Mouse (Mus musculus): Measurements from ENCODE around the gene Sbk1. TPM values are rescaled to one million over a fixed set of nuclear protein-coding genes. Genes with fewer than 3 reads are reported as not detected.
A peak's percentile ranks its signal among the peaks of the same experiment; 100 is the strongest.
"Not testable (repeated sequence)": the region's sequence is repeated elsewhere in the genome, so short reads cannot be mapped to it uniquely, and the experiment has no call there.

Sbk1 gene
- polyA plus RNA-seq, 1 experiment from 2014 or later: 180 TPM

DNA sequence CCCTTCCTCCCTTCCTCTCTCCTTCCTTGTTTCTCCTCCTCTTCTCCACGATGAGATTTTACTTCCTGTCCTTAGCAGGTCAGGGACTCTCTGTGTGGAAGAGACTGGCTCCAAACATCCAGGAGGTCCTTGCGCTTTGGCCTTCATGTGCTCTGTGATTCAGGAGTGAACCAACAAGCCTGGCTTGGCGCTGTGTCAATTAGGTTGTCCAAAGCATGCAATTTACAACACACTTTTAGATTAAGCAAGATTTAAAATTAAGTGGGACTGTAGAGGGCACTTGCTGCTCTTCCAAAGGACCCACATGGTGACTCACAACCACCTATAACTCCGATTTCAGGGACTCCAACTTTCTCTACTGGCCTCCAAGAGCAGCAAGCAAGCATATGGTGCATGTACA lies 26.4 kb downstream of the Sbk1 start:
- Histone ChIP-seq H3K27me3 (ENCODE audit: insufficient read depth, poor library complexity, severe bottlenecking) (no peaks in the 10 kb centered on the region), H3K4me1 (replicated peaks) (peaks cover under 1% of the 10 kb centered on the region; the same call in 1 of the 2 replicates), H3K27ac (no peak overlapping the region), H3K4me3 (no peak overlapping the region), H3K9me3 (no peaks in the 10 kb centered on the region), H3K36me3 (peaks cover 14% of the 10 kb centered on the region)
- no peak for DNase-seq (ENCODE audit: low spot score)
- WGBS: 76% methylated on average over 4 of the region's 4 CpGs

DNA sequence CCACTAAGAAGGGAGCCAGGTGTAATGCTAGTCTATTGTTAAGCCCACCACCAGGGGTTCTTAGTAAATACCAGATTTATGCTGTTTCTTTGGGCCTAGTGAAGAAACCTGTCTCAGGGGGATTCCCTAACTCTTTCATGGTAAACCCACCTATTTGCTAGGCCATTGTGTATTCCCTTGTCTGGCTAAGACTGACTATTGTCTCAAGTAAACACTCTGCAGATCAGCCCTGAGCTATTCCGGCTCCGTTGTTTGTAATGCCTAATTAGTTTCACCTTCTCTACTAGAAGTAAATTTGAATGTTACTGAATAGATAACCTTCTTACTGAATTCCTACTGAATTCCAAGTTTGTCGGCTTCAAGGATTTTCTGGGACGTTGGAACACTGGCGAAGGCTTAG lies 29.4 kb downstream of the Sbk1 start:
- H3K36me3 ChIP-seq; H3K27me3 ChIP-seq (ENCODE audit: insufficient read depth, poor library complexity, severe bottlenecking); H3K4me3 ChIP-seq; H3K27ac ChIP-seq; H3K9me3 ChIP-seq; H3K4me1 ChIP-seq (replicated peaks); DNase-seq (ENCODE audit: low spot score): not testable (repeated sequence)
- WGBS: 91% methylated on average over 5 of the region's 5 CpGs

DNA sequence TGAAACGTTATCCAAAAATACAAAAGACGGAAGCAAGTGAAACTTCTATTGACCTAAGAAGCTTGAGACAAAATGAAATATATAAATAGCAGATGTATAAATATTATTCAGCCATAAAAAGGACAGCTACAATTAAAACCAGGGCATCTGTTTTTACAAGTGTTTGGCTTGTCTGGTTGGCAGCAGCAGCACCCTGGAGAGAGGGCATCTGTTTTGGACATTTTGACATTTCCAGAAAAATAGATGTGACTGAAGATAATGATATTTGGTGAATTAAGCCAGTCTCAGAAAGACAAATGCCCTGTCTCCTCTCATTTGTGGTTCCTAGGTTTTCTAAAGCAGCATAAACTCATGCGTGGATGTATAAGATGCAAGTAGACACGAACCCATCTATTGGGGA lies 39.4 kb downstream of the Sbk1 start:
- 91% methylated on average over 4 of the region's 4 CpGs for WGBS
- H3K4me3 ChIP-seq: no peak overlapping the region
- no peak for DNase-seq (ENCODE audit: low spot score)
- no peaks in the 10 kb centered on the region for H3K27me3 ChIP-seq (ENCODE audit: insufficient read depth, poor library complexity, severe bottlenecking)
- no peak overlapping the region for H3K27ac ChIP-seq
- H3K4me1 ChIP-seq (replicated peaks): no peaks in the 10 kb centered on the region
- no peaks in the 10 kb centered on the region for H3K9me3 ChIP-seq
- H3K36me3 ChIP-seq: no peaks in the 10 kb centered on the region

DNA sequence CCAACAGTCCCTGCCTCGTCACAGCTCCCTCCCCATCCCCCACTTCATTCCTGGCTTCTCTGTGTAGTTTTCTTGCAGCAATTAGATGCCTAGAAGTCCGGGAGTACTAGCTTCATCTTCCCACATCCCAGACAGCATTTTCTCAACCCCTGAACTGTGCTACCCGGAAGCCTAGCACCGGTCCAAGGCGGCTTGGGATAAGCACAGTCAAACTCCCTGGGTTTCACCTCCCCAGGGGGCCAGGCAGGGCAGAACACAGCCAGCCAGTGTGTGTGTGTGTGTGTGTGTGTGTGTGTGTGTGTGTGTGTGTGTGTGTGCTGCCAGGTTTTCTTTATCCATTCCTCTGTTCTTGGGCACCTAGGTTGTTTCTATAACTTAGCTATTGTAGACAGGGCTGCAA lies 40.9 kb downstream of the Sbk1 start:
- no peaks in the 10 kb centered on the region for H3K4me1 ChIP-seq (replicated peaks)
- WGBS: 56% methylated on average over 5 of the region's 5 CpGs
- no peak for DNase-seq (ENCODE audit: low spot score)
- no peaks in the 10 kb centered on the region for H3K9me3 ChIP-seq
- H3K36me3 ChIP-seq: no peaks in the 10 kb centered on the region
- H3K27me3 ChIP-seq (ENCODE audit: insufficient read depth, poor library complexity, severe bottlenecking): no peaks in the 10 kb centered on the region
- H3K4me3 ChIP-seq: no peak overlapping the region
- H3K27ac ChIP-seq: no peak overlapping the region

DNA sequence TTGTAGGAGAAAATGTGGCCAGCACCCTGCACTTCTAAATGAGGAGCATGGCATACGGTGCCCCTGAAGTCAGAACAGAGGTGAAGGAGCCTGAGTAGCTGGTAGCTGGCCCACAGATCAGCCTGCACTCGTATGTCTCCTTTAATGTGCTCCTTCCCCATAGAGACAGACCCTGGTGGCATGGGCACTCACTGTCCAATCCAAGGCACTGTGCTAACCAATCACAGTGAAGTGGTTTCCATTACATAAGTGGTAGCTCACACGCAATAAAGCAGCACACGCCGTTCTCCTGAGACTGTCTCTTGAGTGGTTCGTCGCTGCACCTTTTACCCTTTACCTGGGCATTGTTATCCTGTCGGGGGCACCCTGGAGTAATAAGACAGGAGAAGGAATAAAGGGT lies 41.9 kb downstream of the Sbk1 start:
- Histone ChIP-seq H3K4me3 (no peak overlapping the region), H3K36me3 (no peaks in the 10 kb centered on the region), H3K9me3 (no peaks in the 10 kb centered on the region), H3K27me3 (ENCODE audit: insufficient read depth, poor library complexity, severe bottlenecking) (no peaks in the 10 kb centered on the region), H3K4me1 (replicated peaks) (no peaks in the 10 kb centered on the region), H3K27ac (no peak overlapping the region)
- no peak for DNase-seq (ENCODE audit: low spot score)
- 81% methylated on average over 8 of the region's 8 CpGs for WGBS

DNA sequence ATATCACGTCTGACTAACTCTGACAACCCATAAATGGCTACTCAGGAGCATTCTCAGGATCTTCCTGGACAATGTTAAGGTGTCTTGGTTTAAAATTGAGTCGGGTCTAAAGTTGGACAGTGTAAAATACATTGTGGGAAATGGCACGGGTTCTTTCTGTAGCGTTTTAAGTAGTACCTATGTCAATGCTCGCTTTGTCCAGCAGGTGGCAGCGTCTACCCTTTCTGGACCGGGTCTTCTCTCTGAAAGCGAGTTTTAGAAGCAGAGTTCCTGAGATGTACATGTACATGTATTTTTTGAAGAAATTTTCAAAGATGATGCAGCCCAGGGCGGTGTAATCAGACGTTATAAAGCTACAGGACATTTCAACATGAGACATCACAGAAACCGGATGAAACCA lies 51.3 kb downstream of the Sbk1 start:
- 11% methylated on average over 11 of the region's 11 CpGs for WGBS
- Histone ChIP-seq H3K4me3 (no peak overlapping the region), H3K27ac (no peak overlapping the region), H3K4me1 (replicated peaks) (peaks cover 11% of the 10 kb centered on the region), H3K27me3 (ENCODE audit: insufficient read depth, poor library complexity, severe bottlenecking) (peaks cover 8% of the 10 kb centered on the region; the same call in 1 of the 2 replicates), H3K9me3 (no peaks in the 10 kb centered on the region), H3K36me3 (no peaks in the 10 kb centered on the region)
- DNase-seq (ENCODE audit: low spot score): peak; percentile 82

DNA sequence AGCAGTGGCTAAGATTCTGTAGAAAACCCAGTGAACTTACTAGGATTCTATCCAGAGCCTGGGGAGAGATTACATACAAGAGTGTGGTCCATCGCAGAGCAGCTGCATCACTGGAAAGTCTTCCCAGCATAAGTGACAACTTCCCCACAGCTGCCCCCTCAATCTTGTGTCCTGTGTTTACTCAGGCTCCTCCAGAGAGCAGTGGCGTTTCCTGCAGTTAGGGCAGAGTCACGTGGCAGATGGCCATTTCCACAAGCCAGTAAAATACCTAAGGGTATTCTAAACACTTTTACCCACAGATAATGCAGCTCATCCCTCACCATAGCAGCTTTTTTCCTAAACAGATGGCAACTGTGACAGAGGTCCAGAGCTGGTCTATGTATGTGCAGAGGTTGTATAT lies 52.4 kb downstream of the Sbk1 start:
- Histone ChIP-seq H3K4me3 (no peak overlapping the region), H3K27me3 (ENCODE audit: insufficient read depth, poor library complexity, severe bottlenecking) (peaks cover 8% of the 10 kb centered on the region; the same call in 1 of the 2 replicates), H3K9me3 (no peaks in the 10 kb centered on the region), H3K36me3 (no peaks in the 10 kb centered on the region), H3K27ac (no peak overlapping the region), H3K4me1 (replicated peaks) (peaks cover 11% of the 10 kb centered on the region)
- 51% methylated on average over 3 of the region's 3 CpGs for WGBS
- no peak for DNase-seq (ENCODE audit: low spot score)

DNA sequence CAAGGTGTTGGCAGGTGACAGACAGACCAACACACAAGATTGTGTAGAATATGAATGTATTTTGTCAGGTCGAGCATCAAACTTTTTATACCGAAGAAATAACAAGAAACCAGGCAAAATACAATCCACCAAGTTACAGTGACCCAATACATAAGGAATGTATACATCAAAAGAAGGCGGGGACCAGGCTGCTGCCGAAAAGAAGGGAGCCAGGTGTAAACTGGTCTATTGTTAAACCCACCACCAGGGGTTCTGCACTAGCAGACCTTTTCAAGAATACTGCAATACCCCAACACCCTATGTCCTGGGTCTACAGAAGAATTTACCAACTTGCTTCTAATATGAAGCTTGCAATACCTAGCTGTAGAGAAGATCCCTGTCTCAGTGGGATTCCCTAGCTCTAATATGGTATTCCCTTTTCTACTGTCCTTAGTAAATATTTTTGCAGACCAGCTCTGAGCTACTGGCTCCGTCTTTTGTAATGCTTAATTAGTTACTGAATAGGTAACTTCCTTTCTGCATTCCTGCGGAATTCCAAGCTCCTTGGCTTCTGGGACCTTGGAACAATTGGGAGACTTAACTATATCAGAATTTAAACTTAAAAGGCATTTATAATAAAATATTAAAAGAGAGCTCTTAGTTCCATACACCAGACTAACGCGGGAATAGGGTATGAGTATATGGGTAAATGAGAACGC lies 53.3 kb downstream of the Sbk1 start:
- H3K4me1 ChIP-seq (replicated peaks): peaks cover 11% of the 10 kb centered on the region
- H3K27me3 ChIP-seq (ENCODE audit: insufficient read depth, poor library complexity, severe bottlenecking); H3K27ac ChIP-seq; H3K36me3 ChIP-seq; H3K9me3 ChIP-seq; DNase-seq (ENCODE audit: low spot score); H3K4me3 ChIP-seq: not testable (repeated sequence)
- 26% methylated on average over 9 of the region's 9 CpGs for WGBS

DNA sequence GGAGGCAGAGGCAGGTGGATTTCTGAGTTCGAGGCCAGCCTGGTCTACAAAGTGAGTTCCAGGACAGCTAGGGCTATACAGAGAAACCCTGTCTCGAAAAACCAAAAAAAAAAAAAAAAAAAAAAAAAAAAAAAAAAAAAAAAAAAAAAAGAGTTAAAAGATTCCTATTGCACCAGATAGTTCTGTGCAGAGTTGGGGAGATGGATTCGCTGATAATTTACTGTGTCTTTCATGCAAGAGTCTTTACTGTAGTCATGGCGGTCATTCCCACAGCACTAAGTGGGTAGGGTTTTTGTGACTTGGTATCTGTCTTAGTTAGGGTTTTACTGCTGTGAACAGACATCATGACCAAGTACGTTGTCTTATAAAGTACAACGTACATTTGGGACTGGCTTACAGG lies 56.4 kb downstream of the Sbk1 start:
- 88% methylated on average over 5 of the region's 6 CpGs for WGBS

DNA sequence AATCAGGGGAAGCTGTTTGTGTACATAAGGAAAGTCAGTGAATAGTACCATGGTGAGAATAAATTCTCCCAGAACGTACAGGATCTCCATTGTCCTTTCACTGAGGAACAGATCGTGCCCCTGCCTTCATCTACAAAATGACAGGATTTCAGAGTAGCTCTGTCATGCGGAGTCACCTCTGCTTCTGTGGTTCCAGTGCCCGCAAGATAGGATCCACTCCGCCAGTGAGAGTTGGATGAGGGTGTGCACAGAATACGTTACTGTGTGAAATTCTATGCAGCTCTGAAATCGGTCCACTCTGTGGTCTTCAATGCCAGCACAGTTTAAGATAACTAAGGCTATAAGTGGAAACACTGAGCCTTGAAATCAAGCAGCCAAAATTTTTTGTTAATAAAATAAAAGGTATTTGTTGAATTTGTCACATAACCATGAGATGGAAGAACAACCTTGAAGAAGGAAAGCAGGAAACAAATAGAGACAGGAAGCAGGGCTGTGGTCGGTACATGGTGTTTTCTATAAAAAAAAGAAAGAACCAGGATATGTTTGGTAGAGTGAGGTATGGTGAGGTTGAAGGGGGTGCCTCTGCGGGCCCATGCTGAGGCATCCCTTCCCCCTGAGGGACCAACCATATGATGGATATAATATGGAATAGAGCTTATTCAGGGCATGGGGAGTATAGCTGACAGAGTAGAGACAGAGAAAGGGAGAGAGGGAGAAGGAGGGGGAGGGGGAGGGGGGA lies 57.7 kb downstream of the Sbk1 start:
- 91% methylated on average over 9 of the region's 9 CpGs for WGBS
- no peak overlapping the region for H3K4me3 ChIP-seq
- H3K27ac ChIP-seq: no peak overlapping the region
- H3K27me3 ChIP-seq (ENCODE audit: insufficient read depth, poor library complexity, severe bottlenecking): no peaks in the 10 kb centered on the region
- no peak for DNase-seq (ENCODE audit: low spot score)
- H3K4me1 ChIP-seq (replicated peaks): no peaks in the 10 kb centered on the region
- H3K9me3 ChIP-seq: no peaks in the 10 kb centered on the region
- no peaks in the 10 kb centered on the region for H3K36me3 ChIP-seq

More for the DNA sequence above, 56.4 kb downstream of the Sbk1 start:
- H3K4me3 ChIP-seq; DNase-seq (ENCODE audit: low spot score); H3K27ac ChIP-seq; H3K9me3 ChIP-seq; H3K27me3 ChIP-seq (ENCODE audit: insufficient read depth, poor library complexity, severe bottlenecking); H3K36me3 ChIP-seq: not testable (repeated sequence)
- H3K4me1 ChIP-seq (replicated peaks): peaks cover 11% of the 10 kb centered on the region

DNA sequence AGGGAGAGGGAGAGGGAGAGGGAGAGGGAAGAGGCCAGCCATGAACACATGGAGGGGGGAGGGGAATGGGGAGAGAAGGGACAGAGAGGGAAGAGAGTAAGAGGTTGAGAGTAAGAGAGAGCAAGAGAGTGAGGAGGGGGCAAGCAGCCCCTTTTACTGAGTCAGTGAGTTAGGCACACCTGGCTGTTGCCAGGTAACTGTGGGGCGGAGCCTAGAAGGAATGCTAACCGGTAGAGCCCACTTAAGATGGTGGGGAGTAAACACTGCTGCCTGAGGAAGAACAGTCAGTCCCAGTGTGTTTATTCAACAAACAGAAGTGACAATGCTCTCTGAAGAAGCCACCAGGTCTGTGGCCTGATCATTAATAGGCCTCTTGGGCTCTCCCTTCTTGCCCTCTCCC lies 58.3 kb downstream of the Sbk1 start:
- Histone ChIP-seq H3K9me3 (no peaks in the 10 kb centered on the region), H3K4me3 (no peak overlapping the region), H3K4me1 (replicated peaks) (no peaks in the 10 kb centered on the region), H3K27me3 (ENCODE audit: insufficient read depth, poor library complexity, severe bottlenecking) (no peaks in the 10 kb centered on the region), H3K36me3 (no peaks in the 10 kb centered on the region), H3K27ac (no peak overlapping the region)
- DNase-seq (ENCODE audit: low spot score): no peak
- WGBS: 52% methylated on average over 2 of the region's 2 CpGs

DNA sequence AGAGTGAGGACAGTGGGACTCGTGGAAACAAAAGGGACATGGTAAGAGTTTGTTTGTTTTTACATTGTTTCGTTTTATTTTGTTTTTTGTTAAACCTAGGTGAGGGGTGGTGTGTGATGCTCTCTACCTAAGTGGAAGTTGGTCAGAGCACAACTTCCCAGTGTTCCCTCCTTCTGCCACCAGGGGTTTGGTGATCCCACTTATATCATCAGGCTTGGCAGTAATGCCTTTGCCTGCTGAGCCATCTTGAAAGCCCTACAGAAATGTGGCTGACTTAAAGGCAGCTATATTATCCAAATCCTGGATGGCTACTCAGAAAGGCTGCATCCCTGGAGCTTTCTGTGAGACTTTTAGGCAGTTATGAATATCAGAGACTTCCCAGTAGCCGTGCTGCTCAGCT lies 60.3 kb downstream of the Sbk1 start:
- Histone ChIP-seq H3K27me3 (ENCODE audit: insufficient read depth, poor library complexity, severe bottlenecking) (no peaks in the 10 kb centered on the region), H3K4me1 (replicated peaks) (no peaks in the 10 kb centered on the region), H3K36me3 (no peaks in the 10 kb centered on the region), H3K9me3 (no peaks in the 10 kb centered on the region), H3K4me3 (no peak overlapping the region), H3K27ac (no peak overlapping the region)
- 80% methylated on average over 3 of the region's 3 CpGs for WGBS
- DNase-seq (ENCODE audit: low spot score): no peak

DNA sequence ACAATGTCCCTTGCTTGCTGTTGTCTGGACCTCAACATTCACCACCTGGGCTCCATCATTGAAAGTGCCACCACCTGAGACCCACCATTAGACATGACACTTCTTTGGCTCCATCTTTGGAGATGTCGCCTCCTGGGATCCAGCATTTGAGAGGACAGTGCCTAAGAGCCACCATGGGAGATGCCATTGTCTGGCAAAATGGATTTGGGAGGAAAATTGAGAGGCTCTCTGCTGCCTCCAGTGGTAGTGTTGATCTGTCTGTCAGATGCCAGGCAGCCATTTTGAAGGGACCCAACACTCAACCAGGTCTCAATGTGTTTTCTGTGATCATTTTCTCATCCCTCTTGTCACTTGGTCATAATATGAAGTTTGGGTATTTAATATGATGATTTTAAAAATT lies 63.1 kb downstream of the Sbk1 start:
- no peaks in the 10 kb centered on the region for H3K9me3 ChIP-seq
- WGBS: 85% methylated on average over 1 of the region's 1 CpGs
- no peaks in the 10 kb centered on the region for H3K4me1 ChIP-seq (replicated peaks)
- no peaks in the 10 kb centered on the region for H3K36me3 ChIP-seq
- H3K4me3 ChIP-seq: no peak overlapping the region
- H3K27me3 ChIP-seq (ENCODE audit: insufficient read depth, poor library complexity, severe bottlenecking): no peaks in the 10 kb centered on the region
- DNase-seq (ENCODE audit: low spot score): no peak
- no peak overlapping the region for H3K27ac ChIP-seq
